Mouse (Mus musculus) embryonic facial prominence, embryonic 13.5 days (tissue): ENCODE measurements around the gene Supt3. TPM values are rescaled to one million over a fixed set of nuclear protein-coding genes. Genes with fewer than 3 reads are reported as not detected.
A peak's percentile ranks its signal among the peaks of the same experiment; 100 is the strongest.

ENCODE experiments used
- ATAC-seq: fragments of 200-750 bp; cut with Nextera tagmentation; 2 replicates; pipeline ENCODE4 v1.8.0; 2017; ENCODE audit warnings: low read depth; ENCODE audit not compliant: insufficient number of reproducible peaks, insufficient read depth, low FRiP score, low TSS enrichment
- H3K27ac ChIP-seq: fragments of 300-500 bp; sonication (generic); 2 replicates; pipeline ENCODE4 v1.5.1; 2015; ENCODE audit warnings: moderate library complexity, mild to moderate bottlenecking, inconsistent platforms
- H3K27me3 ChIP-seq: fragments of 300-500 bp; sonication (generic); 2 replicates; pipeline ENCODE4 v1.6.1; 2015; ENCODE audit warnings: mild to moderate bottlenecking, inconsistent platforms
- H3K36me3 ChIP-seq: fragments of 300-500 bp; sonication (generic); 2 replicates; pipeline ENCODE4 v1.6.1; 2015; ENCODE audit warnings: mild to moderate bottlenecking, inconsistent platforms
- H3K4me1 ChIP-seq: fragments of 300-500 bp; sonication (generic); 2 replicates; pipeline ENCODE4 v1.6.1; 2015; ENCODE audit warnings: inconsistent platforms
- H3K4me2 ChIP-seq: fragments of 300-500 bp; sonication (generic); 2 replicates; pipeline ENCODE4 v1.6.1; 2015; ENCODE audit warnings: moderate library complexity, mild to moderate bottlenecking, inconsistent platforms
- H3K4me3 ChIP-seq: fragments of 300-500 bp; sonication (generic); 2 replicates; pipeline ENCODE4 v1.5.1; 2015; ENCODE audit warnings: mild to moderate bottlenecking, inconsistent platforms
- H3K9ac ChIP-seq: fragments of 300-500 bp; sonication (generic); 2 replicates; pipeline ENCODE4 v1.6.1; 2015; ENCODE audit warnings: mild to moderate bottlenecking, inconsistent platforms
- H3K9me3 ChIP-seq: fragments of 300-500 bp; sonication (generic); 2 replicates; pipeline ENCODE4 v1.6.1; 2016; ENCODE audit warnings: inconsistent platforms
- WGBS: fragments of 180-500 bp; shearing (Covaris S2); methylation state at CpG from one replicate; pipeline ENCODE4 v1.1.7; 2015; ENCODE audit warnings: mixed read lengths; 5-methylcytosine and 5-hydroxymethylcytosine counted together
- polyA plus RNA-seq: library from polyadenylated mRNA; unstranded; fragments of >200 nt; fragmentation: Nextera tagmentation; extraction: Ambion mirVana; gene quantifications from 2 replicates; pipeline ENCODE4 v1.2.1, GENCODE M21; 2015

The Supt3 gene
- polyA plus RNA-seq, 1 experiment from 2014 or later, result 25.4 TPM

DNA sequence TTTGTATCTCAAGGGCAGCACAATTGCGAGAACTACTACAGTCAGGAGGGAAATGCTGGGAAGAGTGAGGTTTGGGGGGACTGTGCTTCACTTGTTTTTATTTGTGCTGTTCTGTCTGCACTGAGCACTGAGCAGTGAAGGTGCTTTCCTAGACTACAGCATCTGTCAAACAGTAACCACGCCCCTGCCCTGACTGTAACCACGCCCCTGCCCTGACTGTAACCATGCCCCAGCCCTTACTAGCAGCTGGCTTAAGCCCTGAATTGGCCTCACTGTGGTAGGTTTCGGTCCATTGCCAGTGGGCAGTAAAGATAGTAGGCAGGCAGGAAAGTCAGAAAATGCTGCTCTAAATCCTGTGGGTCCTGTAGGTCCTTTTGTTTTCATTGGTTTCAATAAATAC lies 196.5 kb downstream of the Supt3 start:
- Histone ChIP-seq H3K27ac (no peak overlapping the region), H3K4me1 (peaks cover 7% of the 10 kb centered on the region), H3K9ac (no peak overlapping the region), H3K36me3 (no peaks in the 10 kb centered on the region), H3K4me2 (no peak overlapping the region), H3K9me3 (no peaks in the 10 kb centered on the region), H3K4me3 (no peak overlapping the region), H3K27me3 (no peaks in the 10 kb centered on the region)
- no peak for ATAC-seq
- 64% methylated on average over 4 of the region's 4 CpGs for WGBS

DNA sequence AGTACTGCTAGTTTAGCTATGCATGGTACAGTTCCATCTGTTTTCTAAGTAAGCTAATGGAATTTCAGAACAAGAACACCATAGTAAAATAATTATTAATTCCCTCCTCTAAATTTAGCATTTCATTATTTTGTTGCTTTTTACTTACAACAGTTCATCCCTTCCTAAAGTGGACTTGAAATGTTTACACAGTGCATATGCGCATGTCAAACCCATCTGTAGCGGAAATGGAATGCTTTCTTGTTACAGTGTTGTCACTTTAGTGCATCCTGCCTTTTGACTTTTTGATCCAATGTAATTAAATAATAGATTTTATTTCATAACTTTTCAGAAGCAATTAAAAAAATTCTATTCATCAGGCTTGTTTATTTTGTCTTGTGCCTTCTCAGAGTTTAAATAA lies 200.7 kb downstream of the Supt3 start:
- H3K4me1 ChIP-seq, result peaks cover 8% of the 10 kb centered on the region; the same call in 1 of the 2 replicates
- H3K9ac ChIP-seq, result no peak overlapping the region
- H3K27me3 ChIP-seq, result no peaks in the 10 kb centered on the region
- no peak overlapping the region for H3K4me2 ChIP-seq
- WGBS, result 84% methylated on average over 2 of the region's 2 CpGs
- no peaks in the 10 kb centered on the region for H3K9me3 ChIP-seq
- no peak overlapping the region for H3K4me3 ChIP-seq
- H3K36me3 ChIP-seq, result no peaks in the 10 kb centered on the region
- H3K27ac ChIP-seq, result no peak overlapping the region
- ATAC-seq, result no peak

DNA sequence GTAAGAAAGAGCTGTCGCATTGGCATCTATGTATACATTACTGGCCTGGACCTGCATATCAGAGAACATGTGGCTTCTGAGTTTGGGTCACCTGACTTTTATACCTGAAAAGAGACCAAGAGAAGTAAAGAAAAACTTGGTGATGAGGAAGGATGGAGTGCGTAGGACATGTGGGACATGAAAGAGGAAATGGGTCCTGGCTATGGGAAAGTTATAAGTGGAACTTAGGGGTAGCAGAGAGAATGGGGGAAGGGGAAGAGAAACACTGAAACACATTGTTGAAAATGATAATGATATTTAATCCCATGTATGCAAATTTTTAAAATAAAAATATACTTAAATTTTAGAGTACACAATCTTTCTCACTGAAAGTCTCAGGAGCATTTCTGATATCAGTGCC lies 211.0 kb downstream of the Supt3 start:
- no peak overlapping the region for H3K9ac ChIP-seq
- 90% methylated on average over 2 of the region's 2 CpGs for WGBS
- no peak overlapping the region for H3K27ac ChIP-seq
- no peak for ATAC-seq
- no peaks in the 10 kb centered on the region for H3K9me3 ChIP-seq
- no peak overlapping the region for H3K4me2 ChIP-seq
- H3K4me1 ChIP-seq, result peaks cover 11% of the 10 kb centered on the region
- H3K4me3 ChIP-seq, result no peak overlapping the region
- H3K36me3 ChIP-seq, result no peaks in the 10 kb centered on the region
- H3K27me3 ChIP-seq, result no peaks in the 10 kb centered on the region

- no peaks in the 10 kb centered on the region for H3K27me3 ChIP-seq
- H3K9ac ChIP-seq, result no peak overlapping the region
- peaks cover 24% of the 10 kb centered on the region for H3K4me1 ChIP-seq
- ATAC-seq, result no peak
- H3K27ac ChIP-seq, result no peak overlapping the region
- no peak overlapping the region for H3K4me2 ChIP-seq
- H3K4me3 ChIP-seq, result no peak overlapping the region
- H3K36me3 ChIP-seq, result no peaks in the 10 kb centered on the region
- H3K9me3 ChIP-seq, result no peaks in the 10 kb centered on the region
- WGBS, result 71% methylated on average over 4 of the region's 4 CpGs
Measured at GRCm38 (mm10) chr17:45003311-45003710, 226.4 kb downstream of the Supt3 start.

DNA sequence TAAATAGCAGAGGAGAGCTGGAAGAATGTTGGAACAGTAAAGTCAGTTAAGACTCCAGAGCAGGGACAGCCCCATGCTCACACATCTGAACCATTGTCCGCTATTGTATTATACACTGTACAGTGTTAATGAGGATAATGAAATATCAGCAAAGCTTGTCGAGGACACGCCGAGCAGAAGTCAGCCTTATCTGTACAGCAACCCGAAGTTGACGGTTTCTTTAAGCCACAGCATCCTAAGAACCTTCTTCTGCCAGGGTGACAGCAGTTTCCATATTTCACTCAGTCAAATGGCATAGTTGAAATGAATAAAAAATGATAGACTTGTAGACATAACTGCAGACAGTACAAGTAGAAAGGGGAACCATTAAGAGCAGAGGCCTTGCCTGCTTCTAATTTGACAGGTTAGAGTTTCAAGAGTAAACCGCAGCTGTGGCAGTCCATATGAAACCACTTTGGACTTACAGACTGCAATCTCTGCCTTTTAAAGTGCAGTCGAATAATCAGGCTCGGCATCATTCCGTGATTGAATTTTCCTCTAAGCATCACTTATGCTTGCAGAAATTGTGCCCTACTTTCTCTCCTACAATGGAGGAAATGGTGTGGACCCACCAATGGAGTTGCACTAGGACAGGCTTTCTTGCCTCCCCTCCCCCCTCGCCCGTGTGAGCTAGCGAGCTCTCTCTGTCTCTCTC lies 227.7 kb downstream of the Supt3 start:
- H3K9ac ChIP-seq, result no peak overlapping the region
- no peak for ATAC-seq
- H3K9me3 ChIP-seq, result no peaks in the 10 kb centered on the region
- no peaks in the 10 kb centered on the region for H3K27me3 ChIP-seq
- peaks cover 26% of the 10 kb centered on the region for H3K4me1 ChIP-seq
- WGBS, result 41% methylated on average over 13 of the region's 13 CpGs
- H3K4me3 ChIP-seq, result no peak overlapping the region
- H3K27ac ChIP-seq, result peak overlapping the region; percentile 71
- H3K4me2 ChIP-seq, result peak overlapping the region; percentile 39
- H3K36me3 ChIP-seq, result no peaks in the 10 kb centered on the region

DNA sequence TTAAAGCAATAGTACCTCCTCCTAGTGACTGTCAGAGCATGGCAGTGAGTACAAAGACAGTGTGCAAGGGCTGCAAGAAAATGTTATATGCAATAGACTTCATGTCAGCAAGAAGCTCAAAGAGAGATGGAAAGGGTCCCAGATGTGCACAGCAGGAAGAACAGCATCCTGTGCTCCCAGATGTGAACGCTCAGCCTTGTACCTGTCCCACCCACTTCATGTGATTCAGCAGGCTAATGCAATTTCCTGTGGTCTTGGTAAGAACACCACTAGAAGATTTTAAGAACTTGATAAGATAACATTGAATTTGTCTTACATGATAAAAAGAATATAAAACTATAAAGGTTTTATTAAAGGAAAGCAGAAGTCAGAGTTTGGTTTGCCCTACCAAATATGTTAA lies 230.5 kb downstream of the Supt3 start:
- H3K9ac ChIP-seq, result no peak overlapping the region
- no peaks in the 10 kb centered on the region for H3K9me3 ChIP-seq
- no peak overlapping the region for H3K4me2 ChIP-seq
- H3K4me1 ChIP-seq, result peaks cover 28% of the 10 kb centered on the region
- H3K36me3 ChIP-seq, result no peaks in the 10 kb centered on the region
- ATAC-seq, result no peak
- no peaks in the 10 kb centered on the region for H3K27me3 ChIP-seq
- H3K4me3 ChIP-seq, result no peak overlapping the region
- H3K27ac ChIP-seq, result no peak overlapping the region
- WGBS, result 37% methylated on average over 1 of the region's 1 CpGs

GRCm38 (mm10) chr17:45008663-45009062 lies 231.7 kb downstream of the Supt3 start:
- Histone ChIP-seq H3K27ac (no peak overlapping the region), H3K9ac (no peak overlapping the region), H3K9me3 (no peaks in the 10 kb centered on the region), H3K27me3 (no peaks in the 10 kb centered on the region), H3K36me3 (no peaks in the 10 kb centered on the region), H3K4me3 (no peak overlapping the region), H3K4me1 (peaks cover 23% of the 10 kb centered on the region), H3K4me2 (no peak overlapping the region)
- no peak for ATAC-seq
- WGBS, result 43% methylated on average over 4 of the region's 4 CpGs

- H3K27ac ChIP-seq, result no peak overlapping the region
- no peaks in the 10 kb centered on the region for H3K36me3 ChIP-seq
- H3K9ac ChIP-seq, result no peak overlapping the region
- H3K9me3 ChIP-seq, result no peaks in the 10 kb centered on the region
- ATAC-seq, result no peak
- H3K4me2 ChIP-seq, result no peak overlapping the region
- WGBS, result 82% methylated on average over 2 of the region's 2 CpGs
- H3K4me3 ChIP-seq, result no peak overlapping the region
- H3K27me3 ChIP-seq, result no peaks in the 10 kb centered on the region
- peaks cover 9% of the 10 kb centered on the region for H3K4me1 ChIP-seq
Measured at GRCm38 (mm10) chr17:45010409-45010808, 233.5 kb downstream of the Supt3 start.

DNA sequence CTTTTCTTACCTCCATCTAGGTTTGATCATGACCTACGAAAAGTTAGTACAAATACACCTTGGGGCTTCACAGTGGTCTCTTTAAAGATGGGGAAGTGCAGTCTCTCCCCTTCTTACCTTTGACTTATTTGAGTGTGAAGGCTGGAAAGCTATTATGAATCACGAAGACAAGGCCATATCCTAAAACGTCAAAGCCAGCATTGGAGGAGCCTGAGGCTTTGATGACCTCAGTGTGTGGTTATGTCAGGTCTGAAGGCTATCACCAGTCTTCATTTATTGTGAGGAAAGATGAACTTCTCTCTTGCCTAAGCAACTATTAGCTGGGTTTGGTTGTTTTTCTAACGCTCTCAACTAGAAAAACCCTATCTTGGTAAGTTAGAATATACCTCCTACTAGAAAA lies 239.8 kb downstream of the Supt3 start:
- H3K36me3 ChIP-seq, result no peaks in the 10 kb centered on the region
- no peaks in the 10 kb centered on the region for H3K27me3 ChIP-seq
- no peak overlapping the region for H3K27ac ChIP-seq
- WGBS, result 80% methylated on average over 4 of the region's 4 CpGs
- H3K4me1 ChIP-seq, result peaks cover 19% of the 10 kb centered on the region
- no peak overlapping the region for H3K4me3 ChIP-seq
- H3K9ac ChIP-seq, result no peak overlapping the region
- no peak overlapping the region for H3K4me2 ChIP-seq
- no peaks in the 10 kb centered on the region for H3K9me3 ChIP-seq
- ATAC-seq, result no peak

DNA sequence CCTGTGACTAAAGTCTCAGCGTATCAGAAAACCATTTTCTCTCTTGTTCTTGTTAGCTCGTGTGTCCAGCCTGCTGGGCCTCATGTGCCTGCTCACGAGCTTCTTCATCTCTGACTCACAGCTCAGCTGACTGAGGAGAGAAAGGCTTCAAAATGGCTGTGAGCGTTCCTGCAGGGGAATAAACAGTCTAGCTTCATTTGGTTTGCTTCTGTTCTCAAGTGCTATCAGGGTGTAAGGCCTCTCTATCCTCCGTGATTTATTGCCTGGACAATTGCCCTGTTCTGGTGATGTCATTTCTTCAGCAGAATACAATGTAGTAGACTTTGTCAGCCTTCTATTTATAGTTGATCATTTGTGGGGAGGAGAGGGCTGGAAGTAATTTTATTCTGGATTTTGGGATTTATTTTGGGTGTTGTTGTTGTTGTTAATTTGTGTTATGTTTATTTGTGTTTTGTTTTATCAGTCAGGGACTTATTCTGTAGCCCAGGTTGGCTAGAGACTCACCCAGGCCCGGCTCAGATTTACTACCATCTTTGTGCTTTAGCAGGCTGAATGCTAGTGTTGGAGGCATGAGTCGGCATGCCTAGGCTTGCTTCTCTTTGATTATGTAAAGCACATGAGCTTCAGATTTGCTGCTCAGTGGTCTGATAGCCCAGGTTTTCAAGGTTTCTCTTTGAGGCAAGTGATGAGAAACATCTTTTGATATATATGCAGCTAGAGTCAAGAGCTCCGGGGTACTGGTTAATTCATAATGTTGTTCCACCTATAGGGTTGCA lies 243.4 kb downstream of the Supt3 start:
- no peak for ATAC-seq
- 69% methylated on average over 8 of the region's 8 CpGs for WGBS
- H3K4me2 ChIP-seq, result no peak overlapping the region
- H3K27ac ChIP-seq, result no peak overlapping the region
- peaks cover 19% of the 10 kb centered on the region for H3K4me1 ChIP-seq
- no peak overlapping the region for H3K4me3 ChIP-seq
- no peaks in the 10 kb centered on the region for H3K36me3 ChIP-seq
- H3K27me3 ChIP-seq, result no peaks in the 10 kb centered on the region
- H3K9ac ChIP-seq, result no peak overlapping the region
- no peaks in the 10 kb centered on the region for H3K9me3 ChIP-seq

GRCm38 (mm10) chr17:45028441-45028840 lies 251.5 kb downstream of the Supt3 start:
- no peak overlapping the region for H3K4me3 ChIP-seq
- H3K27me3 ChIP-seq, result no peaks in the 10 kb centered on the region
- H3K9ac ChIP-seq, result no peak overlapping the region
- 37% methylated on average over 3 of the region's 3 CpGs for WGBS
- ATAC-seq, result no peak
- no peaks in the 10 kb centered on the region for H3K9me3 ChIP-seq
- no peak overlapping the region for H3K27ac ChIP-seq
- H3K36me3 ChIP-seq, result no peaks in the 10 kb centered on the region
- no peak overlapping the region for H3K4me2 ChIP-seq
- H3K4me1 ChIP-seq, result peaks cover 10% of the 10 kb centered on the region; the same call in 1 of the 2 replicates

GRCm38 (mm10) chr17:45029106-45029505 lies 252.2 kb downstream of the Supt3 start:
- Histone ChIP-seq H3K9me3 (no peaks in the 10 kb centered on the region), H3K36me3 (no peaks in the 10 kb centered on the region), H3K4me2 (no peak overlapping the region), H3K4me1 (peaks cover 15% of the 10 kb centered on the region), H3K27me3 (no peaks in the 10 kb centered on the region), H3K9ac (no peak overlapping the region), H3K4me3 (no peak overlapping the region), H3K27ac (no peak overlapping the region)
- 90% methylated on average over 1 of the region's 1 CpGs for WGBS
- ATAC-seq, result no peak
